Mouse (Mus musculus) hindbrain, embryonic 16.5 days (tissue): ENCODE results near the gene Hdac7. TPM values are rescaled to one million over a fixed set of nuclear protein-coding genes. Genes with fewer than 3 reads are reported as not detected.

ENCODE experiments used
- ATAC-seq: fragments of 200-750 bp; cut with Nextera tagmentation; 2 replicates; pipeline ENCODE4 v1.8.0; 2017; ENCODE audit warnings: moderate TSS enrichment, moderate library complexity
- H3K27ac ChIP-seq: fragments of 300-500 bp; sonication (generic); 2 replicates; pipeline ENCODE4 v1.5.1; 2014; ENCODE audit warnings: low read depth, mild to moderate bottlenecking, control low read depth, low read length, moderate library complexity
- H3K27me3 ChIP-seq: fragments of 300-500 bp; sonication (generic); replicated peaks from 2 replicates; pipeline ENCODE4 v1.6.1; 2014; ENCODE audit warnings: low read length; ENCODE audit not compliant: control insufficient read depth, insufficient read depth
- H3K36me3 ChIP-seq: fragments of 300-500 bp; sonication (generic); 2 replicates; pipeline ENCODE4 v1.6.1; 2014; ENCODE audit warnings: mild to moderate bottlenecking, low read length, moderate library complexity, mixed read lengths; ENCODE audit not compliant: control insufficient read depth, insufficient read depth
- H3K4me1 ChIP-seq: fragments of 300-500 bp; sonication (generic); 2 replicates; pipeline ENCODE4 v1.6.1; 2014; ENCODE audit warnings: low read depth, low read length; ENCODE audit not compliant: control insufficient read depth, insufficient read depth
- H3K4me2 ChIP-seq: fragments of 300-500 bp; sonication (generic); 2 replicates; pipeline ENCODE4 v1.6.1; 2014; ENCODE audit warnings: mild to moderate bottlenecking, low read length, control low read depth, moderate library complexity
- H3K4me3 ChIP-seq: fragments of 300-500 bp; sonication (generic); 2 replicates; pipeline ENCODE4 v1.5.1; 2014; ENCODE audit warnings: mild to moderate bottlenecking, low read length, control low read depth, moderate library complexity
- H3K9ac ChIP-seq: fragments of 300-500 bp; sonication (generic); 2 replicates; pipeline ENCODE4 v1.6.1; 2014; ENCODE audit warnings: low read depth, mild to moderate bottlenecking, control low read depth, low read length, moderate library complexity
- H3K9me3 ChIP-seq: fragments of 300-500 bp; sonication (generic); 2 replicates; pipeline ENCODE4 v1.6.1; 2014; ENCODE audit warnings: mild to moderate bottlenecking, low read length, moderate library complexity; ENCODE audit not compliant: control insufficient read depth
- WGBS: fragments of 180-500 bp; shearing (Covaris S2); extraction: QIAGEN DNeasy Blood & Tissue Kit; methylation state at CpG from one replicate; pipeline ENCODE4 v1.1.7; 2014; 5-methylcytosine and 5-hydroxymethylcytosine counted together
- polyA plus RNA-seq: library from polyadenylated mRNA; unstranded; fragments of >200 nt; fragmentation: Nextera tagmentation; extraction: Ambion mirVana; gene quantifications from 2 replicates; pipeline ENCODE4 v1.2.1, GENCODE M21; 2015

The Hdac7 gene
- polyA plus RNA-seq, 1 experiment from 2014 or later = 25.2 TPM

- H3K27me3 ChIP-seq = no peaks in the 10 kb centered on the region; the same call in 1 of the 2 replicates
- WGBS = 84% methylated on average over 6 of the region's 6 CpGs
- no peaks in the 10 kb centered on the region for H3K9me3 ChIP-seq
- no peak overlapping the region for H3K4me3 ChIP-seq
- H3K4me2 ChIP-seq = no peak overlapping the region
- no peak overlapping the region for H3K9ac ChIP-seq
- H3K27ac ChIP-seq = no peak overlapping the region
- no peak for ATAC-seq
- H3K4me1 ChIP-seq = peaks cover 10% of the 10 kb centered on the region
- H3K36me3 ChIP-seq = no peaks in the 10 kb centered on the region
These were observed 67.4 kb downstream of the Hdac7 start for GRCm38 (mm10) chr15:97776919-97777318.

- ATAC-seq = no peak
- peaks cover 8% of the 10 kb centered on the region for H3K4me1 ChIP-seq
- 9% methylated on average over 8 of the region's 8 CpGs for WGBS
- no peaks in the 10 kb centered on the region for H3K36me3 ChIP-seq
- no peaks in the 10 kb centered on the region; the same call in 1 of the 2 replicates for H3K27me3 ChIP-seq
- no peak overlapping the region for H3K27ac ChIP-seq
- H3K4me2 ChIP-seq = no peak overlapping the region
- H3K9me3 ChIP-seq = no peaks in the 10 kb centered on the region
- no peak overlapping the region for H3K4me3 ChIP-seq
- no peak overlapping the region for H3K9ac ChIP-seq
These were observed 67.8 kb downstream of the Hdac7 start for GRCm38 (mm10) chr15:97776514-97776913.

- WGBS = 70% methylated on average over 5 of the region's 5 CpGs
These were observed 70.3 kb downstream of the Hdac7 start for GRCm38 (mm10) chr15:97773961-97774370.

GRCm38 (mm10) chr15:97773108-97773507 is 71.2 kb downstream of the Hdac7 start:
- Histone ChIP-seq H3K27ac (no peak overlapping the region; the same call in 1 of the 2 replicates), H3K4me1 (peaks cover 6% of the 10 kb centered on the region), H3K9ac (no peak overlapping the region), H3K4me2 (no peak overlapping the region), H3K9me3 (no peaks in the 10 kb centered on the region), H3K4me3 (no peak overlapping the region), H3K36me3 (no peaks in the 10 kb centered on the region), H3K27me3 (peaks cover 6% of the 10 kb centered on the region; the same call in 1 of the 2 replicates)
- WGBS = 30% methylated on average over 5 of the region's 5 CpGs
- no peak for ATAC-seq

More at GRCm38 (mm10) chr15:97773961-97774370, 70.3 kb downstream of the Hdac7 start:
- H3K27ac ChIP-seq = peak overlapping the region; percentile 39; the same call in 1 of the 2 replicates
- no peak for ATAC-seq
- H3K9ac ChIP-seq = no peak overlapping the region
- H3K27me3 ChIP-seq = peaks cover 6% of the 10 kb centered on the region; the same call in 1 of the 2 replicates
- no peaks in the 10 kb centered on the region for H3K36me3 ChIP-seq
- peaks cover 3% of the 10 kb centered on the region for H3K4me1 ChIP-seq
- no peak overlapping the region for H3K4me2 ChIP-seq
- H3K4me3 ChIP-seq = no peak overlapping the region
- no peaks in the 10 kb centered on the region for H3K9me3 ChIP-seq

GRCm38 (mm10) chr15:97770280-97770679 is 74.0 kb downstream of the Hdac7 start:
- no peak overlapping the region for H3K4me2 ChIP-seq

GRCm38 (mm10) chr15:97768192-97768591 is 76.1 kb downstream of the Hdac7 start:
- peak overlapping the region; percentile 71 for H3K9ac ChIP-seq
- H3K36me3 ChIP-seq = no peaks in the 10 kb centered on the region
- peak overlapping the region; percentile 53 for H3K4me3 ChIP-seq
- peaks cover 6% of the 10 kb centered on the region; the same call in 1 of the 2 replicates for H3K27me3 ChIP-seq
- H3K4me1 ChIP-seq = peaks cover 28% of the 10 kb centered on the region
- no peaks in the 10 kb centered on the region for H3K9me3 ChIP-seq
- H3K27ac ChIP-seq = peak overlapping the region; percentile 69
- ATAC-seq = no peak
- 3% methylated on average over 18 of the region's 18 CpGs for WGBS
- H3K4me2 ChIP-seq = peak overlapping the region; percentile 97

More at GRCm38 (mm10) chr15:97770280-97770679, 74.0 kb downstream of the Hdac7 start:
- Histone ChIP-seq H3K4me3 (no peak overlapping the region), H3K4me1 (peaks cover 26% of the 10 kb centered on the region), H3K9me3 (no peaks in the 10 kb centered on the region), H3K36me3 (no peaks in the 10 kb centered on the region), H3K27me3 (peaks cover 6% of the 10 kb centered on the region; the same call in 1 of the 2 replicates), H3K9ac (no peak overlapping the region), H3K27ac (no peak overlapping the region)
- ATAC-seq = no peak
- 73% methylated on average over 8 of the region's 8 CpGs for WGBS

GRCm38 (mm10) chr15:97767280-97768186 is 76.8 kb downstream of the Hdac7 start, which contains the start of gene Rapgef3:
Gene Rapgef3, minus strand, starts transcription at chr15:97767972.
- H3K36me3 ChIP-seq = no peaks in the 10 kb centered on the region
- H3K4me1 ChIP-seq = peaks cover 27% of the 10 kb centered on the region
- no peaks in the 10 kb centered on the region for H3K9me3 ChIP-seq
- ATAC-seq = peak; percentile 81
- peaks cover 6% of the 10 kb centered on the region; the same call in 1 of the 2 replicates for H3K27me3 ChIP-seq
- H3K9ac ChIP-seq = peak within 1 kb of the TSS; percentile 71
- WGBS = under 1% methylated on average over 44 of the region's 44 CpGs
- peak within 1 kb of the TSS; percentile 69 for H3K27ac ChIP-seq
- peak within 1 kb of the TSS; percentile 97 for H3K4me2 ChIP-seq
- peak within 1 kb of the TSS; percentile 53 for H3K4me3 ChIP-seq

- Histone ChIP-seq H3K9ac (peak overlapping the region; percentile 71), H3K9me3 (no peaks in the 10 kb centered on the region), H3K36me3 (no peaks in the 10 kb centered on the region), H3K4me3 (peak overlapping the region; percentile 53), H3K27me3 (peaks cover 6% of the 10 kb centered on the region; the same call in 1 of the 2 replicates), H3K4me2 (peak overlapping the region; percentile 97), H3K4me1 (peaks cover 27% of the 10 kb centered on the region), H3K27ac (peak overlapping the region; percentile 69)
- WGBS = 4% methylated on average over 23 of the region's 23 CpGs
- ATAC-seq = peak; percentile 29
These were observed 77.6 kb downstream of the Hdac7 start for GRCm38 (mm10) chr15:97766594-97767279.
